In genomic region chr6:128763736-128764523, GRCm38 (mm10) we compare ENCODE assay signal across 7 mouse cellular contexts. TPM values are rescaled to one million over a fixed set of nuclear protein-coding genes. Genes with fewer than 3 reads are reported as not detected.
DNase-seq lines count a peak whose midpoint lies in the region; ATAC-seq lines count a peak whose summit lies in the region.

No protein-coding gene starts in this region.

- peak overlapping the region; percentile 73 for H3K9ac ChIP-seq in intestine, embryonic 16.5 days (ENCODE audit: low read depth, low read length)
- peak overlapping the region; percentile 59 for H3K9ac ChIP-seq in midbrain, embryonic 11.5 days (ENCODE audit: low read length)

- intact Hi-C loops in gastrocnemius, postnatal 36 days (cut with DNase I), result loop anchor here (1.0 to 10.0 kb wide), 4 partner anchors 39 to 768 kb away; partner anchors contain the start of gene Gabarapl1
- intact Hi-C loops in left cerebral cortex, postnatal 36 days (cut with DNase I), result loop anchor here (1.0 to 10.0 kb wide), 3 partner anchors 39 to 771 kb away; partner anchors contain the start of gene Gabarapl1

- peak; percentile 92 for ATAC-seq in intestine, embryonic 16.5 days
- peak; percentile 92 for ATAC-seq in midbrain, embryonic 11.5 days (ENCODE audit: low FRiP score)

- H3K4me1 ChIP-seq in intestine, embryonic 16.5 days (ENCODE audit: control insufficient read depth, insufficient read depth, low read length), result no peaks in the 10 kb centered on the region
- no peaks in the 10 kb centered on the region for H3K4me1 ChIP-seq in midbrain, embryonic 11.5 days (ENCODE audit: control insufficient read depth, insufficient read depth, low read length)

- no peaks in the 10 kb centered on the region for H3K36me3 ChIP-seq in intestine, embryonic 16.5 days (ENCODE audit: control insufficient read depth, insufficient read depth, low read length)
- H3K36me3 ChIP-seq in midbrain, embryonic 11.5 days (ENCODE audit: control insufficient read depth, insufficient read depth, low read length), result no peaks in the 10 kb centered on the region

- 2% methylated on average over 30 of the region's 30 CpGs for WGBS in intestine, embryonic 16.5 days
- WGBS in midbrain, embryonic 11.5 days, result 2% methylated on average over 30 of the region's 30 CpGs

- no peaks in the 10 kb centered on the region for H3K27me3 ChIP-seq in intestine, embryonic 16.5 days (replicated peaks; ENCODE audit: control insufficient read depth, insufficient read depth, low read length)
- H3K27me3 ChIP-seq in midbrain, embryonic 11.5 days (ENCODE audit: control insufficient read depth, insufficient read depth, low read length), result no peaks in the 10 kb centered on the region

- H3K4me2 ChIP-seq in intestine, embryonic 16.5 days (ENCODE audit: low read depth, low read length), result peak overlapping the region; percentile 75
- H3K4me2 ChIP-seq in midbrain, embryonic 11.5 days, result peak overlapping the region; percentile 58

- H3K27ac ChIP-seq in intestine, embryonic 16.5 days (ENCODE audit: low read length), result peak overlapping the region; percentile 77
- H3K27ac ChIP-seq in midbrain, embryonic 11.5 days (ENCODE audit: low read depth, low read length), result peak overlapping the region; percentile 47; the same call in 1 of the 2 replicates

- peak; percentile 97 for DNase-seq in adrenal gland, adult 2 months
- peak; percentile 93 for DNase-seq in embryo, embryonic 11.5 days (ENCODE audit: low read depth, low spot score)
- DNase-seq in gastrocnemius, postnatal 36 days, result peak; percentile 91
- DNase-seq in left cerebral cortex, postnatal 36 days (ENCODE audit: low spot score in 2 of 2), result peak; percentile 97
- peak; percentile 100 for DNase-seq in midbrain, embryonic 11.5 days (ENCODE audit: low spot score, missing footprints)
- DNase-seq in skeletal muscle tissue, adult 2 months (ENCODE audit: low read depth, low spot score), result peak; percentile 98

- H3K9me3 ChIP-seq in intestine, embryonic 16.5 days (ENCODE audit: control insufficient read depth, low read length), result no peaks in the 10 kb centered on the region
- H3K9me3 ChIP-seq in midbrain, embryonic 11.5 days (ENCODE audit: control insufficient read depth, low read length), result no peaks in the 10 kb centered on the region

- peak overlapping the region; percentile 61 for H3K4me3 ChIP-seq in intestine, embryonic 16.5 days (ENCODE audit: low read length)
- peak overlapping the region; percentile 49 for H3K4me3 ChIP-seq in midbrain, embryonic 11.5 days (ENCODE audit: low read depth, low read length)

RNA-seq across cellular contexts. Expression of gene Klrb1c, which starts 25.1 kb away (rescaled TPM):
- total RNA-seq in adrenal gland, adult 2 months (2021), result under 1 TPM; 0.23 to 0.31 TPM
- polyA plus RNA-seq in adrenal gland, adult 2 months (2012; rRNA removed), result 0.08 and 0.16 TPM in 2 replicates
- not detected for total RNA-seq in gastrocnemius, postnatal 36 days (2021)
- 0.13 and 0.38 TPM in 2 replicates for polyA plus RNA-seq in intestine, embryonic 16.5 days (2015; fragmentation: Nextera tagmentation; extraction: Ambion mirVana)
- total RNA-seq in left cerebral cortex, postnatal 36 days (2021), result not detected
- polyA plus RNA-seq in midbrain, embryonic 11.5 days (2014; fragmentation: Nextera tagmentation; extraction: Ambion mirVana), result 0.08 TPM in 1 of 2 replicates, not detected in the other

RNA-seq across cellular contexts. Expression of gene Klrb1, which starts 41.1 kb away (rescaled TPM):
- not detected for total RNA-seq in adrenal gland, adult 2 months (2021)
- polyA plus RNA-seq in adrenal gland, adult 2 months (2012; rRNA removed), result not detected in 2 replicates
- not detected for total RNA-seq in gastrocnemius, postnatal 36 days (2021)
- not detected in 2 replicates for polyA plus RNA-seq in intestine, embryonic 16.5 days (2015; fragmentation: Nextera tagmentation; extraction: Ambion mirVana)
- total RNA-seq in left cerebral cortex, postnatal 36 days (2021), result not detected
- polyA plus RNA-seq in midbrain, embryonic 11.5 days (2014; fragmentation: Nextera tagmentation; extraction: Ambion mirVana), result not detected in 2 replicates

Comparison
In these comparisons a context has a peak if more than half of its experiments do, and no peak if none do; other contexts are left out.
1. Peak in every context shown above with its lines: DNase-seq, ATAC-seq, H3K4me3 ChIP-seq and H3K27ac ChIP-seq.